Mouse (Mus musculus): Measurements from ENCODE around the gene Dclk1. TPM values are rescaled to one million over a fixed set of nuclear protein-coding genes. Genes with fewer than 3 reads are reported as not detected.

Dclk1 gene
- polyA plus RNA-seq, 1 experiment from 2014 or later: 234 TPM

- Histone ChIP-seq H3K9me3 (ENCODE audit: control insufficient read depth, low read length) (no peaks in the 10 kb centered on the region), H3K4me1 (ENCODE audit: control insufficient read depth, insufficient read depth, low read depth, low read length) (no peaks in the 10 kb centered on the region), H3K9ac (ENCODE audit: low read depth, low read length) (no peak within 1 kb of the TSS), H3K4me2 (ENCODE audit: low read length) (no peak within 1 kb of the TSS), H3K4me3 (ENCODE audit: low read length) (no peak within 1 kb of the TSS), H3K36me3 (ENCODE audit: control insufficient read depth, insufficient read depth, low read length) (no peaks in the 10 kb centered on the region), H3K27me3 (replicated peaks; ENCODE audit: control insufficient read depth, insufficient read depth, low read length) (no peaks in the 10 kb centered on the region), H3K27ac (ENCODE audit: low read depth, low read length) (no peak within 1 kb of the TSS)
- 95% methylated on average over 2 of the region's 2 CpGs for WGBS
- no peak for ATAC-seq
These were observed 229.9 kb downstream of the Dclk1 start, which contains the start of gene Gm21954 for GRCm38 (mm10) chr3:55472110-55472509. Gm21954 (minus strand) TSS chr3:55472210.

DNA sequence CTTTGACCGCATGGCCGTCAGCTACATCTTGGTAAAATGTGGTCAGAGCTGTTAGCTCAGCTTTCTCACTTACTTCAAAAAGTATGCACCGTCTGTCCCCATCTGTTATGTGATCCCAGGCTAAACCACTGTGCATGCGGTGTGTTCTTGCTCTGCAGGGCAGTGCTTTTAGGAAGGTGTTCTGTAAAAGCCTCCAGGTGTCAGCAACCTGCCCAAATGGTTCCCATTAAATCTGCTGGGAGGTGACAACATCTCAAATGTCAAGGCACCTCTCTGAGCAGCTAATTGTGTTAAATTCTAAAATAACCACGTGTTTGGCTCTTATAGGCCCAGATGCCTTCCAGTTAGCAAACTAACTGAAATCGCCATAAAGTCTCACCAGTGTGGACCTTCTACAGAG, 231.0 kb downstream of the Dclk1 start:
- Histone ChIP-seq H3K27ac (ENCODE audit: low read depth, low read length) (no peak overlapping the region), H3K27me3 (replicated peaks; ENCODE audit: control insufficient read depth, insufficient read depth, low read length) (no peaks in the 10 kb centered on the region), H3K36me3 (ENCODE audit: control insufficient read depth, insufficient read depth, low read length) (no peaks in the 10 kb centered on the region; the same call in 1 of the 2 replicates), H3K4me3 (ENCODE audit: low read length) (no peak overlapping the region), H3K4me2 (ENCODE audit: low read length) (no peak overlapping the region), H3K9me3 (ENCODE audit: control insufficient read depth, low read length) (no peaks in the 10 kb centered on the region), H3K4me1 (ENCODE audit: control insufficient read depth, insufficient read depth, low read depth, low read length) (no peaks in the 10 kb centered on the region), H3K9ac (ENCODE audit: low read depth, low read length) (no peak overlapping the region)
- no peak for ATAC-seq
- 72% methylated on average over 6 of the region's 6 CpGs for WGBS

DNA sequence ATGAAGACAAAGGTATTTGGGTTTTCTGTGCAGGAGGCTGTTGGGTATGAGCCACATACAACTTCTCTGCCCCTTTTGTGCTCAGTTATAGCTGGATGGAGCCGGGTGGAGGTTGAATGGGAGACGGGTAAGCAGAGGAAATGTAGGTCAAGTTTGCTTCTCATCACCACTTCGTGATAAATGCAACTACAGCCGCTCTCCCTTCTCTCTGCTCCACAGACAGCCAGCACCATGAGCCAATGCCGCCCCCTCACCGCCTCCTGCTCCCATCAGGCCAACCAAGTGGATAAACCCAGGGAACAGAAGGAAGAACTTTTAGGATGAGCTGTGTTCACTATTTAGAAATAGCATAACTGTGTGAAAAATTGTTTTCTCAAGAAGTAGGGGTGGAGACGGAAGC, 234.5 kb downstream of the Dclk1 start:
- 90% methylated on average over 7 of the region's 7 CpGs for WGBS
- Histone ChIP-seq H3K9me3 (ENCODE audit: control insufficient read depth, low read length) (no peaks in the 10 kb centered on the region), H3K27ac (ENCODE audit: low read depth, low read length) (no peak overlapping the region), H3K9ac (ENCODE audit: low read depth, low read length) (no peak overlapping the region), H3K4me3 (ENCODE audit: low read length) (no peak overlapping the region), H3K36me3 (ENCODE audit: control insufficient read depth, insufficient read depth, low read length) (no peaks in the 10 kb centered on the region; the same call in 1 of the 2 replicates), H3K27me3 (replicated peaks; ENCODE audit: control insufficient read depth, insufficient read depth, low read length) (no peaks in the 10 kb centered on the region), H3K4me1 (ENCODE audit: control insufficient read depth, insufficient read depth, low read depth, low read length) (no peaks in the 10 kb centered on the region), H3K4me2 (ENCODE audit: low read length) (no peak overlapping the region)
- no peak for ATAC-seq

GRCm38 (mm10) chr3:55479306-55479705, 237.1 kb downstream of the Dclk1 start:
- peaks cover 6% of the 10 kb centered on the region for H3K36me3 ChIP-seq (ENCODE audit: control insufficient read depth, insufficient read depth, low read length)
- no peak overlapping the region for H3K4me3 ChIP-seq (ENCODE audit: low read length)
- WGBS: 86% methylated on average over 4 of the region's 4 CpGs
- ATAC-seq: no peak
- no peaks in the 10 kb centered on the region for H3K4me1 ChIP-seq (ENCODE audit: control insufficient read depth, insufficient read depth, low read depth, low read length)
- no peak overlapping the region for H3K27ac ChIP-seq (ENCODE audit: low read depth, low read length)
- no peaks in the 10 kb centered on the region for H3K27me3 ChIP-seq (replicated peaks; ENCODE audit: control insufficient read depth, insufficient read depth, low read length)
- H3K9ac ChIP-seq (ENCODE audit: low read depth, low read length): no peak overlapping the region
- no peak overlapping the region for H3K4me2 ChIP-seq (ENCODE audit: low read length)
- no peaks in the 10 kb centered on the region for H3K9me3 ChIP-seq (ENCODE audit: control insufficient read depth, low read length)

GRCm38 (mm10) chr3:55481140-55481539, 239.0 kb downstream of the Dclk1 start:
- WGBS: 87% methylated on average over 1 of the region's 1 CpGs
- no peak overlapping the region for H3K27ac ChIP-seq (ENCODE audit: low read depth, low read length)
- no peak overlapping the region for H3K9ac ChIP-seq (ENCODE audit: low read depth, low read length)
- no peaks in the 10 kb centered on the region for H3K27me3 ChIP-seq (replicated peaks; ENCODE audit: control insufficient read depth, insufficient read depth, low read length)
- no peak overlapping the region for H3K4me2 ChIP-seq (ENCODE audit: low read length)
- no peak overlapping the region for H3K4me3 ChIP-seq (ENCODE audit: low read length)
- no peak; the same call in 1 of the 2 replicates for ATAC-seq
- H3K36me3 ChIP-seq (ENCODE audit: control insufficient read depth, insufficient read depth, low read length): peaks cover 10% of the 10 kb centered on the region
- H3K4me1 ChIP-seq (ENCODE audit: control insufficient read depth, insufficient read depth, low read depth, low read length): no peaks in the 10 kb centered on the region
- H3K9me3 ChIP-seq (ENCODE audit: control insufficient read depth, low read length): no peaks in the 10 kb centered on the region

GRCm38 (mm10) chr3:55483328-55483727, 241.2 kb downstream of the Dclk1 start:
- Histone ChIP-seq H3K4me2 (ENCODE audit: low read length) (no peak overlapping the region), H3K27me3 (replicated peaks; ENCODE audit: control insufficient read depth, insufficient read depth, low read length) (no peaks in the 10 kb centered on the region), H3K9me3 (ENCODE audit: control insufficient read depth, low read length) (no peaks in the 10 kb centered on the region), H3K27ac (ENCODE audit: low read depth, low read length) (no peak overlapping the region), H3K4me3 (ENCODE audit: low read length) (no peak overlapping the region), H3K9ac (ENCODE audit: low read depth, low read length) (no peak overlapping the region), H3K36me3 (ENCODE audit: control insufficient read depth, insufficient read depth, low read length) (peaks cover 23% of the 10 kb centered on the region), H3K4me1 (ENCODE audit: control insufficient read depth, insufficient read depth, low read depth, low read length) (no peaks in the 10 kb centered on the region)
- ATAC-seq: no peak
- 43% methylated on average over 4 of the region's 4 CpGs for WGBS

DNA sequence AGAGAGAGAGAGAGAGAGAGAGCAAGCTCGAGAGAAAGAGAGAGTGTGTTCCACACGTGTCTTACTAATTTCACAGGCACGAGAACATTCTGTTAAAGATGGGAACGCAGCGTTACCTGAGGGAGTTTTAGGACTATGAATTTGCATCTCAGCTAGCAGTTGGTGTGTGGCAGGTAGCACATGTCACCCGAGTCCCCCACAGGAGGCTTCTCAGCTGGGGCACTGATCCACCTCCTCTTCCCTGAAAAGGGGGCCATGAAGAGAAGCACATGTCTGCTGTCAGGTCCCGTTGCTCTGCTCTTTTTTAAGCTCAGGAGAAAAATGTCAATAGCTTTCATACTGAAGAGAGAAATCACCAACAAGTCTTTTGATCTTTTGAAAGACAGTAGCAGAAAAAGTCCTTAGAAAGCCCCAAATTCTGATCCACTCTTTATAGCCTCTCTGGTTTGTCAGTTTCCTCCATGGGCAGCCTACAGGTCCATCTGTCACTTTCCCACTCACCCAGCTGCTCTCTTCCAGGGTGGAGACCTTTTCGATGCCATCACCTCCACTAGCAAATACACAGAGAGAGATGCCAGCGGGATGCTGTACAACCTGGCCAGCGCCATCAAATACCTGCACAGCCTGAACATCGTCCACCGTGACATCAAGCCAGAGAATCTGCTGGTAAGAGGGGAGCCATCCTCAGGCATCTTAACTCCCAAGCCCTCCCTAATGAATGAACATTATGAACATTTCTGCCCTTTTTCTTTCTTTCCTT, 247.2 kb downstream of the Dclk1 start:
- H3K36me3 ChIP-seq (ENCODE audit: control insufficient read depth, insufficient read depth, low read length): peaks cover 37% of the 10 kb centered on the region
- peak; percentile 31; the same call in 1 of the 2 replicates for ATAC-seq
- WGBS: 69% methylated on average over 12 of the region's 12 CpGs
- H3K27ac ChIP-seq (ENCODE audit: low read depth, low read length): no peak overlapping the region
- H3K4me3 ChIP-seq (ENCODE audit: low read length): no peak overlapping the region
- no peaks in the 10 kb centered on the region for H3K27me3 ChIP-seq (replicated peaks; ENCODE audit: control insufficient read depth, insufficient read depth, low read length)
- no peak overlapping the region for H3K4me2 ChIP-seq (ENCODE audit: low read length)
- no peaks in the 10 kb centered on the region for H3K9me3 ChIP-seq (ENCODE audit: control insufficient read depth, low read length)
- no peak overlapping the region for H3K9ac ChIP-seq (ENCODE audit: low read depth, low read length)
- no peaks in the 10 kb centered on the region for H3K4me1 ChIP-seq (ENCODE audit: control insufficient read depth, insufficient read depth, low read depth, low read length)

DNA sequence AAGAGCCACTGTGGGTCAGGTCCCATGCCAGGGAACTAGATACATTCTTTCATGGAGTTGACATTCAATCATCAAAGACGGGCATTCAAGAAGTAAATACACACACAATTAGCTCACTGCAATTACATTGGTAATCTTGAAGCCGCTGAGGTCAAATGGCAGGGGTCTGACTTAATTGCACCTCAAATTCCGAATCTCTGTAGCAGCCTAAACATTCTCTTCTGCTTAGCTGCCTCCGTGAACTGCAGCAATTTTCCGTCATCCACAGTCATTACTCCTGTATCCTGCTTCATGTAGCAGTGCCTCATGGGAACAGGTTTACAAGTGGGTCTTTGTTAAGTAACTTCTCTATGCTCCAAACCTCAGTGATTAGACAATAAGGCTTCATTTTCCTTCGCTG, 249.9 kb downstream of the Dclk1 start:
- peaks cover 26% of the 10 kb centered on the region for H3K36me3 ChIP-seq (ENCODE audit: control insufficient read depth, insufficient read depth, low read length)
- no peaks in the 10 kb centered on the region for H3K27me3 ChIP-seq (replicated peaks; ENCODE audit: control insufficient read depth, insufficient read depth, low read length)
- no peaks in the 10 kb centered on the region for H3K4me1 ChIP-seq (ENCODE audit: control insufficient read depth, insufficient read depth, low read depth, low read length)
- no peak overlapping the region for H3K9ac ChIP-seq (ENCODE audit: low read depth, low read length)
- no peak overlapping the region for H3K27ac ChIP-seq (ENCODE audit: low read depth, low read length)
- 0 out of 2 replicates have a peak, but pooled peaks have one; percentile 12 for ATAC-seq
- no peaks in the 10 kb centered on the region for H3K9me3 ChIP-seq (ENCODE audit: control insufficient read depth, low read length)
- no peak overlapping the region for H3K4me3 ChIP-seq (ENCODE audit: low read length)
- 49% methylated on average over 6 of the region's 6 CpGs for WGBS
- no peak overlapping the region for H3K4me2 ChIP-seq (ENCODE audit: low read length)

GRCm38 (mm10) chr3:55494348-55494747, 252.2 kb downstream of the Dclk1 start:
- ATAC-seq: no peak
- H3K4me2 ChIP-seq (ENCODE audit: low read length): no peak overlapping the region
- H3K4me3 ChIP-seq (ENCODE audit: low read length): no peak overlapping the region
- H3K27ac ChIP-seq (ENCODE audit: low read depth, low read length): no peak overlapping the region
- H3K36me3 ChIP-seq (ENCODE audit: control insufficient read depth, insufficient read depth, low read length): peaks cover 22% of the 10 kb centered on the region
- H3K9me3 ChIP-seq (ENCODE audit: control insufficient read depth, low read length): no peaks in the 10 kb centered on the region
- 52% methylated on average over 4 of the region's 4 CpGs for WGBS
- no peaks in the 10 kb centered on the region for H3K27me3 ChIP-seq (replicated peaks; ENCODE audit: control insufficient read depth, insufficient read depth, low read length)
- no peak overlapping the region for H3K9ac ChIP-seq (ENCODE audit: low read depth, low read length)
- H3K4me1 ChIP-seq (ENCODE audit: control insufficient read depth, insufficient read depth, low read depth, low read length): no peaks in the 10 kb centered on the region
